Mouse (Mus musculus) frontal cortex, adult 2 months (tissue): ENCODE results near the gene Six6. TPM values are rescaled to one million over a fixed set of nuclear protein-coding genes. Genes with fewer than 3 reads are reported as not detected.

Source experiments
- DNase-seq, 2 experiments: peaks; one replicate each; pipeline ENCODE4 v3.0.0; 2022; ENCODE audit warnings: low spot score in 1 of 2; ENCODE audit errors: extremely low spot score in 1 of 2
- polyA plus RNA-seq: library from polyadenylated mRNA; depleted of rRNA; stranded (reverse); fragments of >200 nt; gene quantifications from 2 replicates; pipeline ENCODE4 v1.2.3, GENCODE M21; 2012; rRNA removed

Six6 gene
- polyA plus RNA-seq, result 0.02 TPM in 1 of 2 replicates, not detected in the other

DNA sequence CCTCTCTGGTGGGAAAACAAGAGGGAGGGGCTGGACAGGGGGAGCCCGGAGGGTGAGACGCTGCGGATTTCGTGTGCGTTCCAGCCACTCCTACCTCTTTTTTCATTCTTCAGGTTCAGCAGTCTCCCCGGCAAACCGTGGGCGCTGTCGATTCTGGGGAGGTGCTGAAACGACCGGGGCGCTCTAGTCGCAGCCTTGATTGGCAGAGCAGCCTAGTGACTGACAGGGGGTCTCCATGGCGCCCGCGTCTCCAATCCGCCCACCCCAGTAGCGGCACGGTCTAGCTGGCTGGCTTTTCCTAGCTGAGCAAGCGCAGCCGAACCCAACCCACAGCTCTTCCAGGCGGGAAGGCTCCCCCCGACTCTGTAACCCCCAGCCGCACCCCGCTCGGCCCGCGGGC, at the start of gene Six6:
TSS of gene Six6 (plus strand) at position 277 of the 400 bp plus-strand sequence.
- DNase-seq, result no peak

DNA sequence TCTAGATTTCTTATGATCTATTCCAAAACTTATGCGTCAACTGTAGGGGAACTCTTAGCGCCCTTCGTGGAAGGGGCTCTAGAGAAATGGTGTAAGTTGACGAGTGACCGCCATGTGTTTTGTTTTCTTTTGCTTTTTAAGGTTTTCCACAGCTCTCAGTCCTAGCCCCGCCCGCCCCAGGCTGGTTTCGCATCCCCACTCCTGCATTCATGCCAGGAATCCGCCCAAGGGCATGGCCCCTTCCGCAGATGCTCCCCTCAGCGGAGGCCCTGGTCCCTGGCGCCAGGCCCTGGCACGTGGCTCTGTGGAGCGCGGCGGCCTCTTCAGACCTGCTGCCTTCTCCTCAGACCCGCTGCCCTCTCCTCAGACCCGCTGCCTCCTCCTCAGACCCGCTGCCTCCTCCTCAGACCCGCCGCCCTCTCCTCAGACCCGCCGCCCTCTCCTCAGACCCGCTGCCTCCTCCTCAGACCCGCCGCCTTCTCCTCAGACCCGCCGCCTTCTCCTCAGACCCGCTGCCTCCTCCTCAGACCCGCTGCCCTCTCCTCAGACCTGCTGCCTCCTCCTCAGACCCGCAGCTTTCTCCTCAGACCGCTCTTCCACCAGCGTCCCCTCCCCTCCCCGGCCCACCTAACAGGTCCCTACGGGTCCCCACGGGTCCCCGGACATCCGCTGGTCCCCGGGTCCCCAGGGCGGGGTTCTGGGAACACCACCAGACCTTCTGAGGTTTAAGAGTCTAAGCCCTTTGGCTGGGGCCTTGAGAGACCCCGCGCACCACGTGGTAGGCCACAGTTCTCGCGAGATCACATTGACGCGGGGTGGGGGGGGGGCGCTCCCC, 22.3 kb upstream of the Six6 start:
- DNase-seq, result no peak

DNA sequence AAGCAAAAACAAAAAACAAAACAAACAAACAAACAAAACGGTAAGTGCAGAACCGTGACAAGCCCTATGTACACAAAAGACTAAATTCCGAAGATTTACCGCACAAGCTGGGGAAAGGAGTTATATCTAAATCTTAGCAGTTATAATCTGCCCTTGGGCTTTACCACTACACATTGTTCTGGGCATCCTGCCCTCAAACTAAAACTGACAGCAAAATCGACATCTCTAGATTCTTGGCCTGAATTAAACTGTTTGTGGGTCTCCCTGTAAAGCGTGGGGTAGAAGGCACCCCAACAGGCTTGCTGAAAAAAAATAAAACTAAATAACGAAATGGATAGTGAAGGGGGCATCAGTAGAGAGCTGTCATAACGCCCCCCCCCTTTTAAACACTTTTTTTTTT, 2.9 kb upstream of the Six6 start:
- DNase-seq, result no peak

DNA sequence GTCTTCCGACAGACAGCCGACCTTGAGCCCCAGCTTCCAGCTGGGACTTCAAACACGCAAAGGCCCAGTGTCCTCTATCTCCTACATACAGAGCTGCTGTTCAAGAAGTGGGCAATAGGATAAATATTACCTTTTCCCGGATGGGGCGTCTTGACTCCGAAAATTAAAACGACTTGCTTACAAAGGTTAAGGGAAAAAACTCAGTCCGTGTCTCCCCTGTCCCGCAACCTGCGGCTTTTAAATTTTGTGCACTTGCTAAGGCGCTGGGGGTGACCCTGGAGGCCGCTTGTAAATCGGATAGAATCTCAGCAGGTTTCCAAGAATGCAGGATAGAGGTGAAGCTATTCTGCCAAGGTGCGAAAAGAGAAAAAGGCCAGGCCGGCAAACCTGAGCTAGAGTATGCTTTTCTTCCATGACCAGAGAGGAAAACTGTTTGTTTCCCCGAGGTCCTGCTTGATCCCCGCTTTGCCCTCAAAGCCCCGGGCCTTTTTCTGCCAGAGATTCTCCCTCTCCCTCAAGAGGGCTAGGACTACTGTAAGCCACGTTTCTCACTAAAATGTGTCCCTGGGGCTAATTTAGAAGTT, 2.1 kb upstream of the Six6 start:
- DNase-seq, result no peak

DNA sequence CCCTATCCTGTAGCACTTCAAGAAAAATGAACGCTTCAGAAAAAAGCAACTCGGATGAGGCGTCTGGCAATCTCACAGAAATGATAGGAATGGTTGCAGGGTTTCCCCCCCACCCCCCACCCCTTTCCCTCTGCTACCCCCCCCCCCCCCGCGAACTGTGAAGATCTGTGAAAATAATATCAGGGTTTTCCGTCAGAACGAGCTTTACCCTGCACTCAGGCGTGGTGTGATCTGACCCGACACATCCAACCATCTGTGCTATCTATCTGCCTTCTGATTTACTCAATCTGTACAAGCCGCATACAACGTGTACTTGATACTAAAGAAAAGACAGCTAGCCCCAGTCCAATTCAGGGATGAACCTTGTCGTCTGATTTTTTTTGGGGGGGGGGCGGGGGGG, 1.5 kb upstream of the Six6 start:
- no peak for DNase-seq

DNA sequence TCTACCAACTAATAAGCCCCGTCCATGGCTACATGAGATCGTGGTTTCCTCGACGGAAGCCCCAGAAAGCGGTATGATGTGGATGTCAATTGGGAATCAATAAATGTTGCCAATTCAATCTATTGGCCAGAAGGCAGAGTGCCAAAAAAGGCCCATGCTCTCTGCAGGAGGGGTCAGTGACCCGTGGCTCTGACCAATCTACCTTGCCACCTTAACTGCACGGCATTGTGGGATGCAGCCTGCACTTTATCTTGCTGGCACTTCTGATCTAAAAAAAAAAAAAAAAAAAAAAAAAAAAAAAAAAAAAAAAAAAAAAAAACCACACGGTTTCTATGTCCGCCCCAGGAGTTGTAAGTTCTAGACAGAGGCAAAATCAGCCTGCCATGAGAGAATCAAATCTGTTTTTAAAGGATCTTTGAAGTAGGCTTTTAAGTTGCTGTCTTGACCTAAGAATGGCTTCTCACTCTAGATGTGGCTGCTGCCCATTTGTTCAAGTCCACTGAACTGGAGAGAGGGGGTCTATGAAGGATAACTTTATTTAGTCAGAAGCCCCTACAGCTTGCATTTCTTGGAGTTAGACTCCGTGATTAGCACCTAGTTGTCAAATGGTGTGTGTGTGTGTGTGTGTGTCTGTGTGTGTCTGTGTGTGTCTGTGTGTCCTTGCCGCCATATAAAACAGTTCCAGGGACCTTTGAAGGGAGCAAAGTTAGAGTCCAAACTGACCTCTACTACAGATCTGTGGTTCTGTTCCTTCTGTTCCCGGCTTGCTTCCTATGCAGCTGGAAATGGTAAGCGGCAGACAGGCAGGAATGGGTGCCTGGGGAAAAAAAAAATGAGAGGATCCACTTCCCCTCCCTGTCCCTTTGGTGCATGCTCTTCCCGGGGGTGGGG, 847 bp upstream of the Six6 start:
- no peak for DNase-seq

DNA sequence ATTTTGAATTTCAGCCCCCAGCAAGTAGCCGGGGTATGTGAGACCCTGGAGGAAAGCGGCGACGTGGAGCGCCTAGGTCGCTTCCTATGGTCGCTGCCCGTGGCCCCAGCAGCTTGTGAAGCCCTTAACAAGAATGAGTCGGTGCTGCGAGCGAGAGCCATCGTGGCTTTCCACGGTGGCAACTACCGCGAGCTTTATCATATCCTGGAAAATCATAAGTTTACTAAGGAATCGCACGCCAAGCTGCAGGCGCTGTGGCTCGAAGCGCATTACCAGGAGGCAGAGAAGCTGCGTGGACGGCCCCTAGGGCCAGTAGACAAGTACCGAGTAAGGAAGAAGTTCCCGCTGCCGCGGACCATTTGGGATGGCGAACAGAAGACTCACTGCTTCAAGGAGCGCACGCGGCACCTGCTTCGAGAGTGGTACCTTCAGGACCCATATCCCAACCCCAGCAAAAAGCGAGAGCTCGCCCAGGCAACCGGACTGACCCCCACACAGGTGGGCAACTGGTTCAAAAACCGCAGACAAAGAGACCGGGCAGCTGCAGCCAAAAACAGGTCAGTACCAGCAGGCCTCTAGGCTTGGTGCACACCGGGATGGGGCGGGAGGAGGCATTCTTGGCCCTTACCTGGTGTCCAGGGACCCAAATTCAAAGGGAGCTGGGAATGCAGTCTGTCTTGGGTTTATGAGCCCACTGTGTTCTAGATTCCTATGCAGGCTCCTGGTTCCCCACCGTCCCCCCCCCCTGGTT, 554 bp downstream of the Six6 start, which contains the start of gene 4930447C04Rik:
TSS of gene 4930447C04Rik (minus strand) at position 704 of the 751 bp plus-strand sequence.
- no peak for DNase-seq

DNA sequence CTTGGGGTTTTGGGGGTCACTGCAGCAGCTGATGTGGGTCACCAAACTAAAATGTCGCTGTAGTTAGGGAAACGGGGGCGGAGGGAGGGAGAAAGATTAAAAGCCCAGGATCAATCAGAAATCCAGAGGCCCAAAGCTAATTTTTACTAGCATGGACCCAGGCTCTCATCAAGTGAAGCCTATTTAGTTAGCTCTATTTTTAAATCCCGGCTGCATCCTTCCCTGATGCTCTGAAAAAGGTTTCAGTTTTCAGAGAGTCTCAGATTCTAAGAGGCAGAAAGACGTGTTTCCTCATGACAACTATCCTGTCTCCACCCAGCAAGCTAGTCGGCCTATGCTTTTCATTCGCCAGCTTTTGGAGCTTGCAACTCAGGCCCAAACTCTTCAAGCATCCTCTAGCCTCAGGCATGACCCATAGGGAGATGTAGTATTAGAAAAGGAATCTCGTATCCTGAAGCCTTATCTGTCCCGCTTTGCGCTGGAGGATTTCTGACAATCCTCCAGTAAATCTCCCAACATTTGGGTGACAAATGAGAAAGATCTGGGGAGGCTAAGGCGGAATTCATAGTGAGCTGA, 1.2 kb downstream of the Six6 start:
- DNase-seq, result no peak

DNA sequence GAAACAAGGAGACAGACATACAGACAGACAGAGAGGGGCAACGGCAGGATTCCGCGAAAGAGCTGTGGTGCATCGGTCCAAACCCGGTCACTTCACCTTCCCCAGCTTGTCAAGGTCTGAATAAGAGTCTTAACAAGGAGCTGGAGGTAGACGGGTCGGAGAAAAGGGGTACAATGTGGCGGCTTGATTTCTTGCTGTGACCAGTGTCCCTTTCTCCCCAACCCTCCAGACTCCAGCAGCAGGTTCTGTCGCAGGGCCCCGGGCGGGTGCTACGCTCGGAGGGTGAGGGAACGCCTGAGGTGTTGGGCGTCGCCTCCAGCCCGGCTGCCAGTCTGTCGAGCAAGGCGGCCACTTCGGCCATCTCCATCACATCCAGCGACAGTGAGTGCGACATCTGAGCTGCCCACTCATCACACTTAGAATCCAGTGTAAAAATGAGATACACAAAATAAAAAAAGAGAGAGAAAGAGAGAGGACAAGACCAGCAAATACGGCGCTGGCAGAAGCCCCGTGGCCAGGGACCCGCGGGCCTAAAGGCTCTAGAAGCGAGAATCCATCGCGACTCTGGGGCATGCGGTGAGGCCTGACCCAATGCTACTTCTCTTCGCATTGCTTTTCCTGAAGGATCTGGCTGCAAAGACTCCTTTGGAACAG, 1.8 kb downstream of the Six6 start:
- DNase-seq, result no peak

DNA sequence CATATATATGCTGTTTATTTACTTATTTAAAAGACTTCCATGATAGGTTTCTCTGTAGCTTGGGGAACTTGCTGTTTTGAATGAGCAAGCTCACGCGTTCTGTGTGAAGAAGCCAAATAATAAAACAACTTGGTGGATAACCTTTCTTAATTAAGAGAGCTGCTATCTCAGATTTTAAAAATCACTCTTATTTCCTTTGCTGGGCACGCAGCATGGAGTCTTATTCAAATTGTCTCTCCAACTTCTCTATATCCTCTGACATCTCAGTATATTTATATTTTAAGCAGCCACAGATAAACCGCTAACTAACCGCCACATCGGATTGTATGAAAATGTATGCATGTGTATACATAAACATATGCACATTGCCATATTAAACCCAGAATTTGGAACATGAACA, 2.5 kb downstream of the Six6 start:
- DNase-seq, result no peak

DNA sequence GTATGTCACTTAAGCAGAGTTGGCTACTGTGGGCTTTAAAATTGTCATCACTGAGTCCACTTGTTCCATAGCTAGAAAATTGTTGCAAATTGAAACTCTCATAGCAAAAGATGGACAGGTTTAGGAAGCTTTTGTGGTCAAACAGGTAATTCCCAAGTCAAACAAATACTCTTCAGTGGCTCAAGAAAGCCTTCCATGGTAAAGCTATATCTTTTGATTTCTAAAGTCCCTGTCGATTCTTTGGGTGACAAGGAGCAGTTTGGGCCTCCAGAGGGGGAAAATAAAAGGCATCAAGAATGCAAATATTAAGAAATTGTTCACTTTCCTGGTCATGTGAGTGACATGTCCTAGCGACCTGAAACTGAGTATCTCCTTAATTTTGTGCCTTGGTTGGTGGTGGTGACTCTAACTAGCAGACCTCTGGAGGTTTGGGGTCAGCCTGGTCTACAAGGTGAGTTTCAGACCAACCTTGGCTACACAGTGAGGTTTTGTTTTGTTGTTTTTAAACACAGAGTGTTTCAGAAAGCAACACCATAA, 4.0 kb downstream of the Six6 start:
- no peak for DNase-seq

DNA sequence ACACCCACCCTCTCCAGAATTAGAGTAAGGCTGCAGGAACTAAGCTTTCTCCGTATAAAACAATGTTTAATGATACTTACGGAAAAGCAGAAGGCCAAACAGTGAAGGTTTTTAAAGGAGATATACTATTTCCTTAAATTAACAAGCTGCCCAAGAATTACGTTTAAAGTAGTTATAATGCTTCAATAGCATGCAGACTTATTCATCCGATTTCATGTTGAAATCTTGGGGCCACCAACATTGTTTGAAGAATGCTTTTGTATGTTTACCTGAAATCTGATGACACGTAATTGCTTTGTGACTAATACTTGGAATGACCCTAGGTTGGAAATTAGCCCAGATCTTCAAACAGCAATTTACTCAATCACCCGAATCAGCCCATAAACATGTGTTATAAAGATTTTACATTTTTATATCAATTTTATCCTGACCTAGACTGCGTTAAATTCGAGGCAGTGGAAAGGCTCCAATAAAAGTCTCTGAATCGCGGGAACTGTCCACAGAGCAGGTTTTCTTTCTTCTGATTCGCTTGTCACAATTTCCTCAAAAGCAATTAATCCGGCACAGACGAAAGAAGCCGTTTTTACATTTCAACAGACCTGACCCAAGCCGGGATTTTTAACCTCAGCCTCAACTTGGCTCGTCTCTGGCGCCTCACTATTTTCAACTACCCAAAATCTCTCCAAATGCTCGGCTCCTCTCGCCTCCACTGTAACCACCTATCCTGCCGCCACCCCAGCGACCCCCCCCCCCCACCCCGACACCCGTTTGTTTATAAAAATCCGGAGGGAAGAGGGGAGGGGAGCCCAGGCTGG, 4.9 kb downstream of the Six6 start:
- no peak for DNase-seq

DNA sequence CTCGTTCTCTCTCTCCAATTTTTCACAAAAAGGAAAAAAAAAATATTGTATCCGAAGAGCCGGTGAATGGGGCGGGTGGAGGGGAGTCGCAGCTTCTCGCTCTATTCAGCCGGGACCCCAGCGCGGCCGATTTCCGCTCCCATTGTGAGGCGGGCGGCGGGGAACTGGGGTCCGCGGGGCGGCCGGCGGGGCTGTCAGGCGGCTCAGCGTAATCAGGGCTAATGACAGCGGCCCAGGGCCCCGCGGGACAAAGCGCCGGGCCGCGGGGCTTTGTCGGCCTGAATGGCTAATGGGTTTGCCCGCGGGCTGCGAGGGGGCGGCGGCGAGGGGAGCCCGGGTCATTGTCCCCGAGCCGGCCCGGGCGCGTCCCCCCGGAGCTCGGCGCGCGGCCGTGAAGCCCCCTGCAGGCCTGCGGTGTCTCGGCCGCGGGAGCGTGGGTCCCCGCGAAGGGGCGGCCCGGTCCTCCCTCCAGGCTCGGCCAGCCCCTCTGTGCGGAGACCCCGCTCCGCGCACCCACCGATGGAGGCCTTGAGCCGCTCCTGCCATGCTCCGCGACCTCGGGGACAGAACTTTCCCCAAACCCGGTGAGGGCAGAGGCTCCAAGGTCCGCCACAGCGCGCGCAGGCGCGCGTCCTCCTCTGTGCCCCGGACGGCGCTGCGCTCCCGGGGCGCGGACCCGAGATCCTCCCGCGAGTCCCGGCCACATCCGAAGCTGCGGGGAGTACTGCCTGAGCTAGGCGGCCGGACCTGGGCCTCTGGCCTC, 5.8 kb downstream of the Six6 start:
- DNase-seq, result no peak

DNA sequence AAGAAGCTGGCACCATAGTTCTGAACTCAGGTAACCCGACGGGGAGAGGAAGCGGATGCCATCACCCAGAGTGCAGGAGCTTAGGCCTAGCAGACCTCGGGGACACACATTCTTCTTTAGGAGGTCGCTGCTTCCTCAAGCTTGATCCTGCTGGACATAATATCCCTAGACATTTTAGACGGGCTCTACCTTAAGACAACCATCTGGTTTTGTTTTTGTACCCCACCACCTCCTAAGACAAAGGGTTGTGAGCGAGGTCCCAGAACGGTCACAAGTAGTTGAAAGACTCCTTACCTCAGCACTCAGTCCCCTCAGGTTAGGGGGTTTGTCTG, 6.3 kb downstream of the Six6 start:
- DNase-seq, result no peak

DNA sequence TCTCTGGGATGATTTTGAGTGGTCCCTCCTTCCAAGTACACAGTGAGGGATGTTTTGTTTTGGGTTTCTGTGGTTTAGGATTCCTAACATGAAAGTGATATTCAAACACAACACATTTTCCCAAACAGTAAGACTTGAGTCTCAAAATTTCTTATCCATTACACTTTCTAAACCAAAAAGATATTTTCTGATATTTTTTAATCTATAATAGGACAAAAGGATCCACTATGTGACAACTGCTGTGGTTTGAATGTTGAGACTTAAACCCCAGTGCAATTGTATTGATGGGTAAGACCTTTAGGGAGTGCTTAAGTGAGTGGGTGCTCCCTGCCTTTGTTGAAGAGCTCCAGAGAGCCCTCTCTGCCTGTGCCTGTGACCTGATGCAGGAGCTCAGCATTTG, 7.1 kb downstream of the Six6 start:
- no peak for DNase-seq

DNA sequence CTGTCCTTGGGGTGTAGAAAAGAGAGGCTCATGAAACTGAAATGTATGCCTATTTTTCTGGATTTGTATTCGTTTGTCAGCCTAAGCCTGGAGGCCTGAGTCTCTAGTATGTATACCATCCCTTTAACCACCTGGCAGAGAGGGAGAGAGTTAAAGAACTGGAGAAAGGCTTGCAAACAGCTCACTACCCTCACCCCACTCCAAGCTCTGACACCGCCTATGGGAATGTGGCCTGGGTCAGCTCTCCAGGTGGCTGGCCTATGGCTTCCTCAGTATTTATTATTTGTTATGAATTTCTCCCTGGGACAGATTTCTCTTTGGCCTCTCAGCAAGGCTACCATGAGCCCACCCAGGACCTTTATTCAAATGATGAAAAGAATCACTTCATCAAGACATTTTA, 7.6 kb downstream of the Six6 start:
- DNase-seq, result no peak

DNA sequence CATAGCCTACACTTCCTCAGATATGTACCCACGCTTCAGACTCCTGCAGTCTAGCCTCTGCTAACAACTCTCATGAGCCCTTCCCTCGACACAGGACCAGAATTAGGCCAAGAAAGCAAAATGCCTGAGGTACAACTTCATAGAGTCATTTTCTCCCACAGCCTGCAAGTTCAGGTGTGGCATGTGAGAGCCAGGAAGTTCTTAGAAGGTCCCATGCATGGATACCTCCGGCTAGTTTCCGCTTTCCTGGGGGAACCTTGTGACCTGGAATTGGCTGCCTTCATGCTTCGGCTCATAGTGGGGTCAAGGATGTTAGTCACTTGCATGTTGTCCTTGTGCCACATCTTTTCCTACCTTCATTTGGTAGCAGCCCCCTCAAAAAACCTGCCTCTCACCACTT, 13.4 kb downstream of the Six6 start:
- no peak for DNase-seq

DNA sequence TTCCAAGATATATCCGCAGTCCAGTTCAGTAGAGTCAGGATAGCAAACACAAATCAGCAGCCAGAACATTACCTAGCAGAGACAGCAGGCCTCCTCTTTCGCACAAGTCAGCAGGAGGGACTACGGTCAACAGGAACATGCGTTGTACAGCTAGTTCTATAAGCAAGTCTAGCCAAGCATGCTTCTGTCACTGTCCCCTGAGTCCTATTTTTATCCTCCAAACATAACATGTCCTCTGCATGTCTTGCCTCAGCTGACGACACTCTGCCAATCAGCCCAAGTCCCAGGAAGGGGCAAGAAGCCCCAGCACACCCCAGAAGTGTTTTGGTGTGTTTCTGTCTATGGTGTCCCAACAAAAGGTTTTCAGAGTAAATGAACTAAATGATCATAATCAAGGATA, 14.2 kb downstream of the Six6 start:
- no peak for DNase-seq
